Mouse (Mus musculus): Measurements from ENCODE around the gene Rassf2. TPM values are rescaled to one million over a fixed set of nuclear protein-coding genes. Genes with fewer than 3 reads are reported as not detected.
A peak's percentile ranks its signal among the peaks of the same experiment; 100 is the strongest.

The Rassf2 gene
- polyA plus RNA-seq, 1 experiment from 2014 or later: 17.9 TPM

GRCm38 (mm10) chr2:131949767-131950597 is 80.1 kb downstream of the Rassf2 start:
- DNase-seq (ENCODE audit: low spot score) (peak; percentile 85), ATAC-seq (peak; percentile 46)
- H3K9ac ChIP-seq (ENCODE audit: low read length): no peak overlapping the region
- H3K36me3 ChIP-seq (ENCODE audit: control insufficient read depth, insufficient read depth, low read length): no peaks in the 10 kb centered on the region
- peaks cover 7% of the 10 kb centered on the region; the same call in 1 of the 2 replicates for H3K27me3 ChIP-seq (replicated peaks; ENCODE audit: control insufficient read depth, insufficient read depth, low read length)
- H3K9me3 ChIP-seq (replicated peaks; ENCODE audit: control insufficient read depth, low read length): no peaks in the 10 kb centered on the region
- 55% methylated on average over 9 of the region's 9 CpGs for WGBS
- no peak overlapping the region for H3K4me3 ChIP-seq (ENCODE audit: low read depth, low read length)
- H3K4me1 ChIP-seq (ENCODE audit: control insufficient read depth, insufficient read depth, low read length): no peaks in the 10 kb centered on the region
- H3K27ac ChIP-seq (ENCODE audit: low read depth, low read length): no peak overlapping the region
- H3K4me2 ChIP-seq (ENCODE audit: low read length): no peak overlapping the region

DNA sequence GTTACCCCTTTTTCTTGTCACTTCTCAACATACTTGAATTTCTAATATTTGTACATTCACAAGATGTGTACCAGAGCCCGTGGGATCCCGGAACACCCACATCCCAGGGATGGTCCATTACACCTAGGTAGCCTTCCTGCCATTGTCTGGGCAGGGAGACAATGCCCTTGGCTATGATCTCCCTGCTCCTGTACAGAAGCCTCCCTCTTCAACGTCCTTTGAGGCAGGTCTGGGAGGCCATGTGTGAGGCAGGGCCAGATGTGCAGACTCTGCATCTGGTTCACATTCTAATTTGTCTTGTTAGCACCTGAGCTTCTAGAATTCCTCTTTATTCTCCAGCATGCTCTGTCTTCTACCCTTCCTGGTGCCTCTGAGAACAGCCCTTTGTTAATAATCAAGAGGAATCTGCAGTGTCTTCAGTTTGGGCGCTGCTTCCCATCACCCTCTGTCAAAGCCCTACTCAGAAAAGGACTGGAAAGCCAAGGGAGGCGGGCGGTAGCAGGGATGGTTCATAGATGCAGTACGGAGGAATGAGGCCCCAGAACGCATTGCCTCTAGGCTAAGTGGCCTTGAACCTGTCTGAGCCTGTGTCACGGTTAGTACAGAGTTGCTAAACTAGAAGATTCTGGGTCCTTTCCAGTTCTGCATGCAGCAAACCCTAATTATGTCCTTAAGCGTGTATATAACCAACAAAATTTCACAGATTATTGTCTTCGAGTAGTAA is 81.0 kb downstream of the Rassf2 start:
- no peaks in the 10 kb centered on the region for H3K36me3 ChIP-seq (ENCODE audit: control insufficient read depth, insufficient read depth, low read length)
- H3K9me3 ChIP-seq (replicated peaks; ENCODE audit: control insufficient read depth, low read length): no peaks in the 10 kb centered on the region
- H3K9ac ChIP-seq (ENCODE audit: low read length): no peak overlapping the region
- DNase-seq (ENCODE audit: low spot score) (no peak), ATAC-seq (no peak)
- H3K4me2 ChIP-seq (ENCODE audit: low read length): no peak overlapping the region
- no peak overlapping the region for H3K4me3 ChIP-seq (ENCODE audit: low read depth, low read length)
- H3K4me1 ChIP-seq (ENCODE audit: control insufficient read depth, insufficient read depth, low read length): no peaks in the 10 kb centered on the region
- H3K27ac ChIP-seq (ENCODE audit: low read depth, low read length): no peak overlapping the region
- H3K27me3 ChIP-seq (replicated peaks; ENCODE audit: control insufficient read depth, insufficient read depth, low read length): peaks cover 7% of the 10 kb centered on the region; the same call in 1 of the 2 replicates
- 77% methylated on average over 11 of the region's 11 CpGs for WGBS

- ATAC-seq (no peak), DNase-seq (ENCODE audit: low spot score) (no peak)
- Histone ChIP-seq H3K9ac (ENCODE audit: low read length) (no peak overlapping the region), H3K27ac (ENCODE audit: low read depth, low read length) (no peak overlapping the region), H3K4me2 (ENCODE audit: low read length) (no peak overlapping the region), H3K4me1 (ENCODE audit: control insufficient read depth, insufficient read depth, low read length) (no peaks in the 10 kb centered on the region), H3K36me3 (ENCODE audit: control insufficient read depth, insufficient read depth, low read length) (no peaks in the 10 kb centered on the region), H3K4me3 (ENCODE audit: low read depth, low read length) (no peak overlapping the region), H3K27me3 (replicated peaks; ENCODE audit: control insufficient read depth, insufficient read depth, low read length) (peaks cover 4% of the 10 kb centered on the region; the same call in 1 of the 2 replicates), H3K9me3 (replicated peaks; ENCODE audit: control insufficient read depth, low read length) (no peaks in the 10 kb centered on the region)
- 75% methylated on average over 3 of the region's 3 CpGs for WGBS
Measured at GRCm38 (mm10) chr2:131948156-131948555, 81.9 kb downstream of the Rassf2 start.

- no peaks in the 10 kb centered on the region for H3K4me1 ChIP-seq (ENCODE audit: control insufficient read depth, insufficient read depth, low read length)
- ATAC-seq (no peak), DNase-seq (ENCODE audit: low spot score) (no peak)
- WGBS: 92% methylated on average over 16 of the region's 16 CpGs
- H3K36me3 ChIP-seq (ENCODE audit: control insufficient read depth, insufficient read depth, low read length): no peaks in the 10 kb centered on the region
- H3K27me3 ChIP-seq (replicated peaks; ENCODE audit: control insufficient read depth, insufficient read depth, low read length): 0 out of 2 replicates have a peak, but pooled peaks cover 4% of the 10 kb centered on the region
- no peak overlapping the region for H3K9ac ChIP-seq (ENCODE audit: low read length)
- no peak overlapping the region for H3K4me2 ChIP-seq (ENCODE audit: low read length)
- H3K4me3 ChIP-seq (ENCODE audit: low read depth, low read length): no peak overlapping the region
- H3K27ac ChIP-seq (ENCODE audit: low read depth, low read length): no peak overlapping the region
- no peaks in the 10 kb centered on the region for H3K9me3 ChIP-seq (replicated peaks; ENCODE audit: control insufficient read depth, low read length)
Measured at GRCm38 (mm10) chr2:131946351-131946750, 83.7 kb downstream of the Rassf2 start.

DNA sequence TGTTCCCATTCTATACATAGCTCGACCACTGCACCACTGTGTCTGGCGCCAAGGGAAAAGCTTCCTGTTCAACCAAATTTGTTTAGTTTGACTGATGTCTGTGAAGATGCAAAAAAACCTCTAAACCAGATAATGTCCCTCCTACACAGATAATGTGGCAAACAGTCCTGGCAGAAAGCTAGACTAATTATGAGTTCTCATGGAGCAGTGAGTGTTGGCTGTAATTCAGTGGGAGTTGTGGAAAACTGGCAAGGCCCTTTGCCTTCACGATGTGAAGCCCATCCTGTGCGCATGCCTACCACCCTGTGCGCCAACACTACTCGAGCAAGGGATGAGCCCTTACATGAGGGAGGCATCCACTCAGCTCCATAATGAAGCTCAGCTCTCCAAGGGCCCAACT is 84.3 kb downstream of the Rassf2 start:
- DNase-seq (ENCODE audit: low spot score): no peak
- Histone ChIP-seq H3K4me2 (ENCODE audit: low read length) (no peak overlapping the region), H3K4me1 (ENCODE audit: control insufficient read depth, insufficient read depth, low read length) (no peaks in the 10 kb centered on the region), H3K27ac (ENCODE audit: low read depth, low read length) (no peak overlapping the region), H3K27me3 (replicated peaks; ENCODE audit: control insufficient read depth, insufficient read depth, low read length) (0 out of 2 replicates have a peak, but pooled peaks cover 4% of the 10 kb centered on the region), H3K9ac (ENCODE audit: low read length) (no peak overlapping the region), H3K9me3 (replicated peaks; ENCODE audit: control insufficient read depth, low read length) (no peaks in the 10 kb centered on the region), H3K36me3 (ENCODE audit: control insufficient read depth, insufficient read depth, low read length) (no peaks in the 10 kb centered on the region), H3K4me3 (ENCODE audit: low read depth, low read length) (no peak overlapping the region)
- no peak for ATAC-seq
- 88% methylated on average over 6 of the region's 6 CpGs for WGBS

- Histone ChIP-seq H3K9ac (ENCODE audit: low read length) (no peak overlapping the region), H3K4me2 (ENCODE audit: low read length) (no peak overlapping the region), H3K27ac (ENCODE audit: low read depth, low read length) (no peak overlapping the region), H3K36me3 (ENCODE audit: control insufficient read depth, insufficient read depth, low read length) (no peaks in the 10 kb centered on the region), H3K4me3 (ENCODE audit: low read depth, low read length) (no peak overlapping the region), H3K4me1 (ENCODE audit: control insufficient read depth, insufficient read depth, low read length) (no peaks in the 10 kb centered on the region), H3K9me3 (replicated peaks; ENCODE audit: control insufficient read depth, low read length) (no peaks in the 10 kb centered on the region), H3K27me3 (replicated peaks; ENCODE audit: control insufficient read depth, insufficient read depth, low read length) (0 out of 2 replicates have a peak, but pooled peaks cover 2% of the 10 kb centered on the region)
- DNase-seq (ENCODE audit: low spot score) (no peak), ATAC-seq (no peak)
- WGBS: 88% methylated on average over 8 of the region's 8 CpGs
Measured at GRCm38 (mm10) chr2:131945225-131945624, 84.8 kb downstream of the Rassf2 start.

GRCm38 (mm10) chr2:131944370-131944769 is 85.7 kb downstream of the Rassf2 start:
- Histone ChIP-seq H3K27ac (ENCODE audit: low read depth, low read length) (no peak overlapping the region), H3K36me3 (ENCODE audit: control insufficient read depth, insufficient read depth, low read length) (no peaks in the 10 kb centered on the region)

DNA sequence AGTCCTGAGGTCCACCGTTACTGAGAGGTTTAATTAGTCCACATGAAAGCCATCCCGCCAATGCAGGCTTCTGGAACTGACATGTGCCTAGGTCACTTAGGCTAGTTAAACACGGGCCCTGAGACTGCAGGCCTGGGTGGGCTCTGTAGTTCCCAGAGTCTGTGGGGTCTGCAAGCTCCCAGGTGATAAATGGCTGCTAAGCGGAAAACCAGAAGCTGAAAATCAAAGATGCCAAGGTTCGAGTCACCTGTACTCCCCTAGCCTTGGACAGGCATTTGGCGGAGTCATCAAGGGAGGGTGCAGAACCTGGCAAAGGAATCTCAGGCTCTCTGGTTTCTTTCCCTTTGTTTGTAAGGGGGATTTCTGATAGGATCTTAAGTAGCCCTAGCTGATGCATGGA is 88.6 kb downstream of the Rassf2 start:
- Histone ChIP-seq H3K4me3 (ENCODE audit: low read depth, low read length) (no peak overlapping the region), H3K9ac (ENCODE audit: low read length) (no peak overlapping the region)
- 77% methylated on average over 6 of the region's 6 CpGs for WGBS

More at GRCm38 (mm10) chr2:131944370-131944769, 85.7 kb downstream of the Rassf2 start:
- ATAC-seq (no peak), DNase-seq (ENCODE audit: low spot score) (no peak)
- H3K9ac ChIP-seq (ENCODE audit: low read length): no peak overlapping the region
- H3K4me1 ChIP-seq (ENCODE audit: control insufficient read depth, insufficient read depth, low read length): no peaks in the 10 kb centered on the region
- no peak overlapping the region for H3K4me3 ChIP-seq (ENCODE audit: low read depth, low read length)
- H3K9me3 ChIP-seq (replicated peaks; ENCODE audit: control insufficient read depth, low read length): no peaks in the 10 kb centered on the region
- no peaks in the 10 kb centered on the region for H3K27me3 ChIP-seq (replicated peaks; ENCODE audit: control insufficient read depth, insufficient read depth, low read length)
- H3K4me2 ChIP-seq (ENCODE audit: low read length): no peak overlapping the region
- WGBS: 5% methylated on average over 1 of the region's 1 CpGs

GRCm38 (mm10) chr2:131940506-131940905 is 89.6 kb downstream of the Rassf2 start:
- no peak overlapping the region for H3K27ac ChIP-seq (ENCODE audit: low read depth, low read length)
- ATAC-seq (no peak), DNase-seq (ENCODE audit: low spot score) (no peak)
- WGBS: 90% methylated on average over 3 of the region's 3 CpGs
- H3K36me3 ChIP-seq (ENCODE audit: control insufficient read depth, insufficient read depth, low read length): peaks cover 25% of the 10 kb centered on the region
- H3K4me2 ChIP-seq (ENCODE audit: low read length): no peak overlapping the region
- no peaks in the 10 kb centered on the region for H3K9me3 ChIP-seq (replicated peaks; ENCODE audit: control insufficient read depth, low read length)
- no peaks in the 10 kb centered on the region for H3K27me3 ChIP-seq (replicated peaks; ENCODE audit: control insufficient read depth, insufficient read depth, low read length)
- H3K4me1 ChIP-seq (ENCODE audit: control insufficient read depth, insufficient read depth, low read length): no peaks in the 10 kb centered on the region
- H3K4me3 ChIP-seq (ENCODE audit: low read depth, low read length): no peak overlapping the region
- no peak overlapping the region for H3K9ac ChIP-seq (ENCODE audit: low read length)

More for the DNA sequence above, 88.6 kb downstream of the Rassf2 start:
- no peak for DNase-seq (ENCODE audit: low spot score)
- no peaks in the 10 kb centered on the region for H3K4me1 ChIP-seq (ENCODE audit: control insufficient read depth, insufficient read depth, low read length)
- peaks cover 22% of the 10 kb centered on the region for H3K36me3 ChIP-seq (ENCODE audit: control insufficient read depth, insufficient read depth, low read length)
- no peaks in the 10 kb centered on the region for H3K27me3 ChIP-seq (replicated peaks; ENCODE audit: control insufficient read depth, insufficient read depth, low read length)
- no peak for ATAC-seq
- H3K4me2 ChIP-seq (ENCODE audit: low read length): no peak overlapping the region
- no peaks in the 10 kb centered on the region for H3K9me3 ChIP-seq (replicated peaks; ENCODE audit: control insufficient read depth, low read length)
- no peak overlapping the region for H3K27ac ChIP-seq (ENCODE audit: low read depth, low read length)
